Mouse (Mus musculus): Measurements from ENCODE around the gene Steap4.
"Not testable (repeated sequence)": the region's sequence is repeated elsewhere in the genome, so short reads cannot be mapped to it uniquely, and the experiment has no call there.

The Steap4 gene

DNA sequence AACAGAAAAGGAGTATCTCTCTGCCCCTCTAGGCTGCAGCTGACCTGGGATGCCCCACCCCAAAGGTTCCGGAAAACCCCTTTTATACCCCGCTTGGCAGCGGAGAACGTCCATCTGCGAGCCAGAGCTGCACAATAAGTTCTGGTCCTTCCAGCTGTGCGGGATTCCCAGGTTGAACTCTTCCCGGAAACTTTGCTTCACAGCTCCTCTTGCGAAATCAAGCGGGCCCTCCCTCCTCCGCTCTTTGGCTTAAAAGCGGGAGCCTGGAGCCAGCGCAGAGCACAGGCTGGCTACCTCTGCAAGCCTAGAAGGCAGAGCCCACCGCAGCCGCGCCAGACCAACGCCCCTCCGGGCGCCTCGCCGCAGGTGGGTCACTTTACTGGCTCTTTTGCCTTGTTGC is at the start of gene Steap4:
TSS of gene Steap4 (plus strand) at position 282 of the 400 bp plus-strand sequence.
- no peak for DNase-seq (ENCODE audit: low read depth)

DNA sequence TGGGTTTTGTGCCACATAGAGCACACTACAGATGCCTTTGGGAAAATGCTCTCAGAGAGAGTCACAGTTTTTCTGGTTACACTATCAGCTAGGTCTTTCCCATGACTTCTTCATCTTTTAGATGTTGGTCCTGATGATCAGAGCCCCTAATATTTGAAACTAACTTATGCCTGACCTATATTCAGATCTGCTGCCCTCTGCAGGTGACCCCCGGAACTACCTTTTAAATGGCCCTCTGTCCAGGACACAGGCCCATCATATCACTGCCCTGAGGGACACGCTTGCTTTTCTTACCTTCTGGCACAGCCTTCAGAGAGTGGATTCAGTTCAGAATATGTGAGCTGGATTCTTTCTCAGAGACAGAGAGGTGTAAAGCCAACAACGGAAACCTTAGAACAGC is 48.3 kb upstream of the Steap4 start:
- DNase-seq (ENCODE audit: low read depth): peak; percentile 12

DNA sequence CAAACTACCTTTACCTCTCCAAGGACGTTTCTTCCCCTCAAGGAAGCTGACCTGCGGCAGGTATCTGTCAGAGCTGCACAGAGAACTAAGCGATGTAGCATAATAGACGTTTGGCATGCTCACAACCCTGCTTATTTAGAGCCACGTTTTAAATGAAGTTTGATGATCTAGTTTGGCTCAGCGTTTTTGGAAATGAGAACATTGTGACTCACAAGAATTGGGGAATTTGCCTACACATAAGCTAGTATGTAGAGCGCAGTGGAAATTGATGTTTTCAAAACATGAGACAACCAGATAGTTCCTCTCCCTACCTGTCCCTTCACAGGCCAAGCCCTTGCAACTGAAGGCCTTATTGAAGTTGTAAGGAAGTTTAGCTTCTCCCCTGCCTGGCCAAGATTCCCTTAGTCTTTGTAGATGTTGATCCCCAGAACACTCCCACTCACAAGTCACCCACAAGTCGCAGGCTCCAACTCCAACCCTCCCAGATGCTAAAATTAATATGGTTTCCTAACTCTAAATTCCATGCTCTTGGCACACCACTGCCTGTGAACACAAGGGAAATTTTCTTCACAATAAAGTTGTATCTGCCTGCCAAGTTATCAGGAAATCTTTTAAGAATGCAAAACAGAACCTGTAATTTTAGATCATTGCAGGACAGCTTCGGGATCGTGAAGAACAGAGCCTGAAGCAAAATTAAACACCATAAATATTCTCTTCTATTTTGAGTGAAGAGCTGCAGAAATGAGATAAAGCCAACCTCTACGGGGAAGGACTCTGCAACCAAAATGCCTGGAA is 42.6 kb upstream of the Steap4 start:
- DNase-seq (ENCODE audit: low read depth): no peak

DNA sequence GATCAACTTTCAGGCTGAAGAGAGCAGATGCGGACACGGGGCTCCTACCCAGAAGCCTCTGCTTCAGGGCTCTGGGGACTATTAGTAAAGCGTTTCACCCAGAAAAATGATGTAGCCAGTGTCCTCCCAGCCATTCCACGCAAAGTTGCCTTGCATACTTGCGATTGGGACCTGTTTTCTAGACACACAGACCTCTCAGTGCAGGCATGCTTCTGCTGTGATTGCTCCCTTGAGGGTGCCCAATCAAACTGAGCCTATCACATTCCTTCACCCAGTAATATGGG is 42.0 kb upstream of the Steap4 start:
- DNase-seq (ENCODE audit: low read depth): no peak

DNA sequence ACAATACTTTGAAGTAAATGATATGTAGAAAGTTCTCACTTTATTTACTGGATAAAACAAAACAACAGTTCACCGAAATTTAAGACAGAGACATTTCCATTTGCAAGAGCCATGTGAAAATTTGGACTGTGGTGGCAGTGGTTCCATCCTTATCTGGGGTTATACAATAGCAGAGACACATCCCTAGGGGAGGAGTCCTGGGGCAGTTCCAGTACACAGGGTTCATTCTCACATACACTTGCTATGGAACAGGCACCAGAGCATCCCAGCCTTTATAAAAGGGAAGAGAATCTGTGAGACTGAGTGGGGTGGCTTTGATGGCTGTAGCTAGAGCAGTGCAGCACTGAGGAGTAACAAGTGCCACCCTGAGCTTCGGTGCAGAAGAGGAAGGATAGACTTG is 40.6 kb upstream of the Steap4 start:
- no peak for DNase-seq (ENCODE audit: low read depth)

DNA sequence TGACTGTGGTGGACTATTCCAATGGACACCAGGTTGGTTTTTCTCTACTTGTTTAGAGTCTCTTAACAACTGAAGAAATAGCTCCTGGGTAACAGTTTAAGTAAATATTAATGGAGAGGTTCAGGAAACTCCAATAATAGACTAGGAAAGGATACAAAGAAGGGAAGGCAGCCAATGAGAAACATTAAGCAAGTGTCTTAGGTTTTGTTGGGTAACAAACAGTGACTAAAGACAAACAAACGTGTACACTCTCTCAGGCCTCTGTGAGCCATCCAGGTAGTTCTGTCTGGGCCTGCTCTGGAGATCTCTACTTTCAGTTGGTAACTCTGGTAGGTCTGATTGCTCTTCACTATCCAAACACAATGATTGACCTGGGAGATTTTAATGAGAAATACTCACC is 37.5 kb upstream of the Steap4 start:
- DNase-seq (ENCODE audit: low read depth): no peak

DNA sequence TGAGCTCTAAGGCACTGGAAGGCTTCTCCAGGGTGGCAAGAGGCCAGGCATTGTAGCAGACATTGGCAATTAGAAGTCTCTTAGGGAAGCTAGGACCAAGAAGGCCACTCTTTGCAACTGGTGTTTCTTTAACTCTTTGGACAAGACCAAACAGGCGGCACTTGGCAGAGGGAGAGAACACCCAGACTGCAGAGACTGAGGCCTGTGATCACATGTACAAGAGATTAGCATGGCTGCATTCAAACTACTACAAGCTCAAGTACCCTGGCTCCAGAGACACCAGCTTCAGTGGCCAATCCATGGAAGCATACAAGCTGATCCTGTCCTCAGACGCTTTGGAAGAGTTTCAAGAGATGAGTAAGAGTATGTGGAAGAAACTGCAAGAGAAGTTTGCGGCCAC is 36.6 kb upstream of the Steap4 start:
- no peak for DNase-seq (ENCODE audit: low read depth)

DNA sequence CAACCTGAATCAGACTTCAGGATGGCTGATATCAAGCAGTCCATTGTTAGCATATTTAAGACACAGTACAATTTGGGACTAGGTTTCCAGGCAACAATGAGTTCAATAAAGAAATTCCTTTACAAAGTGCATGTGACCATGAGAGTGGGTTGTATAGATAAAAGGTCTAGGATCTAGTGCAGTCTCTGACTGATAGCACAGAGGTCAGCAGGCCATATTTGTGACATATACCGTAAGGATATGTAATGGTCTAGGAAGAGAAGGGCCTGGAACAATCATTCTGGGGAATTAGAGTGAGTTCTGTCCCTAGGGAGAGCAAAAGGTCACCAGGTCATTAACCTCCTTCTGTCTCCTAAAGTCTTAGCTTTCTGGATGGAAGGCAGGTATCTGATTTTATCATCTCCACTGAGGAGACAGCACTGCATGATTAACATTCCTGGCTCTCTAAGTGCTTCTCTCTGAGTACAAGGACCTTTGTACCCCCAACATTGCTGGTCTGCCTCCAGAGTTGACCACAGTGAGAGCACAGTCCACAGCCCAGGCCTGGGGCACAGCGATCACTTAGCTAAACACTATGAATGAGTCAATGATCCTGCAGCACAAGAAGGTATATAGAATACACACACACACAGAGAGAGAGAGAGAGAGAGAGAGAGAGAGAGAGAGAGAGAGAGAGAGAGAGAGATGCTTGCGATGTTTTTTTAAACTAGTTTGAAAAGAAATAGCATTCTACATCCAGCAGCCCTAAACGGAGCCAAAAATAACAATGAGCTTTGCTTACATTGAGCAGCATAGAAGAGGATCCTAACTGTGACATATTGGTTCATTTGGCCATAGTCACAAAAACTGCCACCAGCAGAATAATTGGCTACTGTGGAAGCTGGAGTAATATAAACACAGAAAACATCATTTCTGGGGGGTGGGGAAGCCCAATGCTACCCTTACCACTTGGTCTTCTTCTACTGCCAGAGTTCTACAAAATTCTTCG is 27.7 kb upstream of the Steap4 start:
- no peak for DNase-seq (ENCODE audit: low read depth)

DNA sequence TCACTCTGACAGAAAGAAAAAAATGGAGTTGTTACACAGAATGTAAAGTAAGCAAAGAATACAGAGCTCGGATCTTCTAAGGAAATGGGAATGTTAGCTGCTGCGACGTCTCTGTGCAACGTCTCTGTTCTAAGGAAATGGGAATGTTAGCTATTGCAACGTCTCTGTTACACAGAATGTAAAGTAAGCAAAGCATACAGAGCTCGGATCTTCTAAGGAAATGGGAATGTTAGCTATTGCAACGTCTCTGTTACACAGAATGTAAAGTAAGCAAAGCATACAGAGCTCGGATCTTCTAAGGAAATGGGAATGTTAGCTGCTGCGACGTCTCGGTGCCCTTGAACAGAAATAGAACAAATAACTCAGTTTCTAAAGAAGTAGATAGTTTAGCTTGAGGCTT is 26.8 kb upstream of the Steap4 start:
- DNase-seq (ENCODE audit: low read depth): not testable (repeated sequence)

DNA sequence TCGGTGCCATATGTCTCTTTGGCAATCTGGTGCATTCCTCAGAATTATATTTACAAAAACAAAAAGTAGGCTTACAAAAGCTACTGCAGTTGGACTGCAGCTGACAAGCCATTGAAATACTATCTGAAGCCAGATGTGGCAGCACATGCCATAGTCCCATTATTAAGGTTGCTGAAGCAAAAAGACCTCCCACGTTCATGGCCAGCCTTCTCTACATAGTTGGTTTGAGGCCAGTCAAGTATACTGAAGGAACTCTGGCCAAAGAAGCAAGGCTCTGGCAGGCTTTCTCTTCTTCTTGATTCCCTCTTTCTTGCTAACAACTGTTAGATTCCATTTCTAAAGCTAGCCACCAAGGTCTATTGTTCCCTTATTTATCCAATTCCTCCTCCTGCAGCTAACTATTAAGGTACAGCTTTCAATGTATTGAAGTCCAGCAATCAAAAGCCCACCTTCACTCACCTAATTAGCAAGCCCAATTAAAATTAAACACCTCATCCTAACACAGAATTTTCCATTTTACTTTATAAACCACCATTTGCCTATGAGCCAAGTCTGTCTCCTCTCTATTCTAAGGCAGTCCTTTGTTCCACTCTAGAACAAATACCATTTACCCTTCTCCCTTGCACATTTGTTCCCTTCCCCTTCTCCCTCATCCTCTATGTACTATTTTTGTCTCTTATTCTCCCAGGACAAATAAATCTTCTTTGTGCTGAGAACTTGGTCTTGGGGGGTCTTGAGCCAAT is 26.2 kb upstream of the Steap4 start:
- no peak for DNase-seq (ENCODE audit: low read depth)

DNA sequence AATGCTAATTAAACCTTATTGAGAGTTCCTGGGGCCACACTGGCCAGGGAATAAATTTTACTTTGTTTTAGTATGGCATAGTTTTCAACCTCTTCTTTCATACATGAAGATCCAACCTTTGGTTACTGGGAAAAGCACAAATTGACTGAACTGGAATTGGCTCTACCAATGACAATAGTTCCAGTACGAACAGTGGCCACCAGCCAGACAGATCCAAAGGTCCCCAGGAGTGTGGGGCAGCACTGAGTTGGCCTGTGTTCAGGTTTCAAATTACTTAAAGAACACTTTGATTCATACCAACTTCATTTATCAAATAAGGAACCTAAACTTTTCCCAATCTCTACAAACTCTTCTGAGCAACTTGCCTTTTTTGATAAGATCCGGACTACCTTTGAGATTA is 5.4 kb upstream of the Steap4 start:
- no peak for DNase-seq (ENCODE audit: low read depth)

DNA sequence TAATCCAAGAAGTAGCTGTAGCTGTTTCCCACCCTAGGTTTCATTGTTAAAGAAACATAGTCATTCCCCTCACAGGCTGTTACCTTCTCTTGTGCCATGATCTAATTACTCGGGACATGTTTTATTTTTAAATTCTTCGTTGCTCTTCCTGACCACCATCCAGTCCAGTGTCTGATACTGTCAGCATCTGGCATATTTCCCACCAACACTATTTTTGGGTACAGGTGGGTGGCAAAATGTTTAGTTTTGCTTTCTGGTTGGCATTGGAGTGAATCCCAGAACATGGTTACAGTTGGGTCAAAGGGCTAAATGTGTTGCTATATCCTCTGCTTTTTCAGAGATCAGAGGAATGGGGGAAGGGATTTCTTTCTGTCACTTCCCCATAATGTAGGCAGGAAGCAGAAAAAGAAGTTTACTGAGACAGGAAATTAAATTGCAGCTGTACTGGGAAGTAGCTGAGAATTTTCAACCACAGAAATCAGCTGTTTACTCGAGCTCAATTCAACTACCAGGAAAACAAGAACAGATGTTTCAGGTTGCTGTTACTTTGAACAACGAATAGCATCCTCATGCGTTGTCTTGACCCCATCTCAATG is 4.8 kb upstream of the Steap4 start:
- DNase-seq (ENCODE audit: low read depth): no peak

DNA sequence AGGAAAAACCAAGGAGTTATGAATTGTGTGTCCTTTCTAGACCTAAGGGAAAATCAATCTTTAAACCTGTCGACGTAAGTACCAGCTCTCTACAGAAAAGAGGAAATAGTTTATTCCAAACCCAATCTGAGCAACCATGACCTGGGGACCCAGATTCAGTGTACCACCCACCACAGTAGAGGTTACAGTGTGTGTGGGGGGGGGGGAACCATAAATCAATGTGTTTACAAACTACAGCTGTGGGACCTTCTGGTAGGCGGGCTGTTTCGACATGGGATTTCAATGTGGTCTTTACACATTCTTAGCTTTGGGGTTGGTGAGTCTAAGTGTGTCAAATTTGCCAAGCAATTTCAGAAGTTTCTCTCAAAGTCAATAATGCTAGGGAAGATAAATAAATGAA is 2.2 kb upstream of the Steap4 start:
- no peak for DNase-seq (ENCODE audit: low read depth)

DNA sequence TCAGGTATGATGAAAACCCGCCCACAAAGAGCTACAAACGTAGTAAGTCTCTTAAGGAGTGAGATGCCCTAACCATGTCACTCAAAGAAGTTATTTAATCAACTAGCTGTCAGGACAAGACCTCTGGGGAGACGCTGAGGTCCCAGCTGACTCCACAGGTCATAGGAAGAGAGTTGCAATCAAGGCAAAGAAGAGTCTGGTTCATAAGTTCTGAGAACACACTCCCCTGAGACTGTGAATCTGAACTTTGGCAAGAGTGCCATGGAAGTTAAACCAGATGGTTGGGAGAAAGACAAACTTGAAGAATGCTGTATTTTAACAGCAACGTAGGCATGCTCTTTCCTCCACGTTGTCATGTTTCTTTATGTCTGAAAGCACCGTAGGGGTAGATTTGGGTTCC is 971 bp upstream of the Steap4 start:
- DNase-seq (ENCODE audit: low read depth): no peak

DNA sequence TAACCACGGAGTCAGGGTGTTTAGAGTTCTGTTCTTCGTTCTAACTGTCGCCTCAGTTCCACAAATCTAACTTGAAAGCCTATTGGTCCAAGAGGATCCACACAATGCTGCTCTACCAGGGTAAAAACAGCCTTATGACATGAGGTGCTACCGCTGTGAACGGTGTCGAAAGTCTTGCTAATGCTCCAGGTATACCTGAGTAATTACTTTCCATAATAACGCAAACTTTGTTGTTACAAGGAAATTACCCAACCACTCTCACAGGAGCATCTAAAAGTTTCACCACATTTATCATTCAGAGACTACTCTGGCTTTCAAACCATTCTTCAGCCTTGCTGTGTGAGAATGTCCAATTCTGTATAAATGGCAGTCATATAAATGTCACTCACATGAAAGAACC is 856 bp downstream of the Steap4 start:
- DNase-seq (ENCODE audit: low read depth): no peak

DNA sequence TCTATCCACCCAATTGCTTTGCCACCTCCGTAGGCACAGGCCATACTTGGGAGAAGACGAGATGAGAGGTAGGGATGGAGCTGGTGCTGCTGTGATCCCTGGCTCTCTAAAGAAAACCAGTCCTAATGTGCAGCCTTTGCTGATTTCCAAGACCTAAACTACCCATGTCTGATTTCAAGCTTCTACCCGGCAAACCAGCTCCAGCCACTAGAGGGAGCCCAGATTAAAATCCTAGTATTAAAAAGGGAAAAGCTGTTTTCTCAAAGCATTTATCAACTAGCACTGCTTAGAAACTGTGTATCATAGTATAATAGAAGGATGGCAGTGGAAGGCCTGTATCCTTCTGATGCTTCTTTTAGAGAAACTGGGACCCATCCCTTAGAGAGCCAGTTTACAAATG is 5.0 kb downstream of the Steap4 start:
- peak; percentile 42 for DNase-seq (ENCODE audit: low read depth)

DNA sequence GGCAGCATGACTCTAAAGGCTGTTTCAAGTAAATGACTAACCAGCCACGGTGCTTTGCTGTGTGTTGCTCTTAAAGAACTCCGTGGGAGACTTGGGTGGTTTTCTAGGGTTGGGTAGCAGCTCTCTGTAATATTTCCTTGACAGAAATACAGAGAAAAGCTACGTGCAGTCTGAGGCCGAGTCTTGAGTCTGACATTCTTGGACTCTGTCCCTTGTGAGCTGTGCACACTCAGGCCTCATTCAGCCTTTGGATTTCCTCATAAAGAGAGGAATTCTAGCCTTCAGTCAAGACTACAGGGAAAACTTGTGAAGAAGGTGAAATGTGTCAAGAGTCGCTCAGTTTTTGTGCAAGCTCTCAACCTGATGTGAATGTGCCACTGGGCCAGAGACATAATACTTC is 7.9 kb downstream of the Steap4 start:
- no peak for DNase-seq (ENCODE audit: low read depth)

DNA sequence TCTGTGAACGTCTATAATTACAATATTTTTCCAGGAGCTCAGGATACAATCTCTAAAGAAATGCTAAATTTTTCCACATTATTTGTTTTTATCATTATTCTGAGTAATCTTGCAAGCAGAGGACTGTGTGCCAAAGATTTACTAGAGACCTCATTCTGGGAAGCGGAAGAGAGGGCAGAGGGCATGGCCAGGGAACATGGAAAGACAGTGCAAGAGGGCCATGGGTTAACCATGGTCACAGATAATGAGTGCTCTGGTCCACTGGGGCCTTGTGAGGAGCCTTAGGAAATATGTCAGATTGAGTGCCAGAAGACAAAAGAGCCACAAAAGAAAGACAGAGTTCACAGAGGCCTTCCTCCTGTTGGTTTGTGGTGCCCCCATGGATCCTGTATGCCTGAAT is 12.0 kb downstream of the Steap4 start:
- no peak for DNase-seq (ENCODE audit: low read depth)

DNA sequence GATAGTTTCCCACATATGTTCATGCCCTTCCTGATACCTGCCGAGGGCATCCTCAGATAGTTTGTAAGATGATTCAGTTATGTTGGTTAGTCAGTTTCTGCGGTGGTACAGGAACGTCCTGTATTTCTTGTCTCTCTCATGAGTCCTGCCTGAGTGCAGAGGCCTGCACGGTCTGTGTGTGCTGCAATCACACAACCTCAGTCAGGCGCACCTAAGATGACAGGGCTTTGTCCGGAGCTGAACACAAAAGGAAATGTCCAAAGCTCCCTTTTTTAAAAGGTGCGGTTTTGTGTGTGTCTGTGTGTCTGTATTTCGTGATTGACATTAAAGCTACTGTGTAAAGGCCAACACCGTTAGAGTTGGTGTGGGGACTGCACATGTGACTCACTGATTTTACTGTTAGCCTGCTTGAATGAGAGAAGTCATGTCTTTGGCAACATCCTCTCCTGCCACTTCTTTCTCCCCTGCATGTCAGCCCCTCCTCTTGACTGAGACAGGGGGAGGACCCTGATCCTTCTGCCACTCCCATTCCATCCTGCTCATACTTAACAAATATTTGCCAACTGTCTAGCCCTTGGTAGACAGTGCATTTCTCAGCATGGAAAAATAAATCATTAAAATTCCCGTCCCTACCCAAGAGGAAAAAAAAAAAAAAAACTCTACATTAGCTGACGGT is 14.4 kb downstream of the Steap4 start:
- DNase-seq (ENCODE audit: low read depth): peak; percentile 48

DNA sequence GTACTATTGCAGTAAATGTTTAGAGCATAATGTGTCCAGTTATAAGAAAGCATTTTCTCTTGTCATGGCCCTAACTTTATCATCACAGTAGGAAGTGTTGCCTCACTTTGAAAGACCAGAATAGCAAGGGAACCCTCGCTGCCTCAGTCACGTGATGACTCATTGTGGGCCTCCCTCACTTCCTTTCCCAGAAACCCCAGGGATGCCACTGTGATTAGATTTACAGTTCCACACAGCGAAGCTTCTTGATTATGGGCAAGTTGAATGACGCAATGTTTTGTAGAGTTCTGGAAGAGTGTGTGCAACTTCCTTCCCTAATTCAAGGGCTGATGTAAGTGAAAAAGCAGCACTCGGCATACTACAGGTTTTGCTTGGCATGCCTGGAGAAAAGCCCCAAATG is 20.3 kb downstream of the Steap4 start:
- peak; percentile 93 for DNase-seq (ENCODE audit: low read depth)

DNA sequence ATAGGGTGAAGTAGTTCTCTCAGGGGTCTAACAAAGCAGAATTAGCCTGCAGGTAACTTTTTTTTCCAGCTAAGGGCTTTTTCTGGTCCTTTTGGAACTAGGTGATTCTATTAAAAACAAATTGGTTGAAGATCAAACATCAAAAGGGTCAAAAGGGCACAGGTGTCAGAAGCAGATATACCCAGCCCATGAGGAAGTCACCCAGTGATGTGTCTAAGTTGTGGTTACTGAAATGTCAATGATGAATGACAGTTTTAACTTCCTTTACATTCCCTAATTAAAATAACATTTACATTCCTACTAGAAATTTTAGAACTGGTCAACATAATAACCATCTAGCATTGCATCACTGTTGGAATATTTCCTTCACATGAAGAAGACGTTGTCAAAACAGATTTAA is 27.7 kb downstream of the Steap4 start:
- peak; percentile 17 for DNase-seq (ENCODE audit: low read depth)

DNA sequence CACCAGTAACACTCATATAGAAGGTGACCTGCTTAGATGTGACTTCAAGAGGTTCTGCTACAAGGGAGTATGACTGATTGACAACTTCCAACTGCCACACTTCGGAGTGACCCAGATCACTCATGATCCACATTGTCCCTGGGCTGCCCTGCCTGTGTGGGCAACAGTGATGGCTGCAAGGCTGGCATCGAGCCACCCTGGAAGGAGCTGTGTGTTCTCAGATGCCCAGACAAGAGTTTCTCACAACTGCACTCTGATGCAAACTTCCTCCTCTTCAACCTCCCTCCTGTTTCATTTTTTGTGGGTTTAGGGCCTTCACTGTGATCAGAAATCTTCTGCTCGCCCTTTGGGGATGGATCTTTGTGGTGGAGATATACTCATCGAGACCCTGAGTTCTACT is 28.2 kb downstream of the Steap4 start:
- peak; percentile 31 for DNase-seq (ENCODE audit: low read depth)
